Comparison of ENCODE assay signal across 24 mouse cellular contexts in genomic region chr4:32408535-32408934, GRCm38 (mm10).
"Had no signal": no experiment of that assay in that cellular context is flagged by ENCODE, and none has a peak within 500 bp of the region (broad histone marks: within the 10 kb centered on the region; RNA-seq: fewer than 3 reads in every experiment).

No protein-coding gene starts in this region.

- ATAC-seq: hindbrain, embryonic 16.5 days; inflammation-experienced regulatory T-cells, adult 6 months; intestine, embryonic 15.5 days; intestine, postnatal 0 days; liver, embryonic 12.5 days had no signal

- H3K36me3 ChIP-seq: heart, embryonic 13.5 days; heart, embryonic 15.5 days; hindbrain, embryonic 10.5 days; hindbrain, embryonic 12.5 days; intestine, embryonic 15.5 days; kidney, embryonic 15.5 days; limb, embryonic 13.5 days; limb, embryonic 15.5 days; liver, embryonic 12.5 days had no signal

- H3K4me3 ChIP-seq: heart, adult 2 months; heart, embryonic 13.5 days; heart, embryonic 15.5 days; hindbrain, embryonic 10.5 days; hindbrain, embryonic 12.5 days; intestine, embryonic 15.5 days; kidney, embryonic 15.5 days; layer of hippocampus, adult 2 months; limb, embryonic 13.5 days; limb, embryonic 15.5 days; liver, embryonic 12.5 days had no signal

- H3K9me3 ChIP-seq: heart, embryonic 13.5 days; heart, embryonic 15.5 days; hindbrain, embryonic 10.5 days; hindbrain, embryonic 12.5 days; intestine, embryonic 15.5 days; kidney, embryonic 15.5 days; limb, embryonic 13.5 days; limb, embryonic 15.5 days; liver, embryonic 12.5 days had no signal

- H3K4me2 ChIP-seq: heart, embryonic 11.5 days; heart, embryonic 13.5 days; heart, embryonic 15.5 days; hindbrain, embryonic 12.5 days; hindbrain, embryonic 14.5 days; intestine, embryonic 15.5 days; kidney, embryonic 15.5 days; limb, embryonic 13.5 days; limb, embryonic 15.5 days; liver, embryonic 12.5 days had no signal

- H3K4me1 ChIP-seq: liver, embryonic 12.5 days had no signal

- H3K27me3 ChIP-seq: heart, embryonic 13.5 days; heart, embryonic 15.5 days; hindbrain, embryonic 12.5 days; intestine, embryonic 15.5 days; kidney, embryonic 15.5 days; limb, embryonic 13.5 days; limb, embryonic 15.5 days; liver, embryonic 12.5 days had no signal

- H3K27ac ChIP-seq: heart, embryonic 13.5 days; hindbrain, embryonic 10.5 days; hindbrain, embryonic 12.5 days; hindbrain, embryonic 14.5 days; intestine, embryonic 15.5 days; kidney, embryonic 15.5 days; kidney, postnatal 0 days; layer of hippocampus, adult 2 months; limb, embryonic 13.5 days; limb, embryonic 15.5 days; liver, embryonic 12.5 days; liver, embryonic 14.5 days had no signal

- DNase-seq: gastrocnemius, postnatal 14 days; gastrocnemius, postnatal 36 days; heart, postnatal 4 days; kidney, adult 18-20 months; layer of hippocampus, postnatal 36 days; left cerebral cortex, postnatal 4 days had no signal
